Mouse (Mus musculus) lung, postnatal 0 days (tissue): ENCODE data around the gene Comt. TPM values are rescaled to one million over a fixed set of nuclear protein-coding genes. Genes with fewer than 3 reads are reported as not detected.

Experiments
- ATAC-seq: fragments of 200-750 bp; cut with Nextera tagmentation; 2 replicates; pipeline ENCODE4 v1.8.0; 2017; ENCODE audit warnings: moderate library complexity
- DNase-seq: peaks from one replicate; pipeline ENCODE4 v3.0.0-alpha.2; 2016; ENCODE audit warnings: low spot score
- H3K27ac ChIP-seq: fragments of 300-500 bp; sonication (generic); 2 replicates; pipeline ENCODE4 v1.5.1; 2014; ENCODE audit warnings: antibody characterized with exemption, mild to moderate bottlenecking, low read length, mixed read lengths
- H3K27me3 ChIP-seq: fragments of 300-500 bp; sonication (generic); replicated peaks from 2 replicates; pipeline ENCODE4 v1.6.1; 2014; ENCODE audit warnings: low read length, mixed read lengths; ENCODE audit not compliant: insufficient read depth
- H3K36me3 ChIP-seq: fragments of 300-500 bp; sonication (generic); 2 replicates; pipeline ENCODE4 v1.6.1; 2014; ENCODE audit warnings: low read length, mixed read lengths; ENCODE audit not compliant: insufficient read depth
- H3K4me1 ChIP-seq: fragments of 300-500 bp; sonication (generic); 2 replicates; pipeline ENCODE4 v1.6.1; 2014; ENCODE audit warnings: antibody characterized with exemption, low read depth, low read length, mixed read lengths; ENCODE audit not compliant: insufficient read depth
- H3K4me2 ChIP-seq: fragments of 300-500 bp; sonication (generic); replicated peaks from 2 replicates; pipeline ENCODE4 v1.6.1; 2014; ENCODE audit warnings: low read depth, mild to moderate bottlenecking, low read length, moderate library complexity, mixed read lengths
- H3K4me3 ChIP-seq: fragments of 300-500 bp; sonication (generic); 2 replicates; pipeline ENCODE4 v1.5.1; 2014; ENCODE audit warnings: low read depth, low read length
- H3K9ac ChIP-seq: fragments of 300-500 bp; sonication (generic); replicated peaks from 2 replicates; pipeline ENCODE4 v1.6.1; 2014; ENCODE audit warnings: low read depth, mild to moderate bottlenecking
- H3K9me3 ChIP-seq: fragments of 300-500 bp; sonication (generic); 2 replicates; pipeline ENCODE4 v1.6.1; 2016; ENCODE audit warnings: low read length, mixed read lengths
- CTCF ChIP-seq: IDR thresholded peaks from 2 replicates; pipeline ENCODE4 v1.5.1; 2016; ENCODE audit warnings: antibody characterized with exemption, mild to moderate bottlenecking
- EP300 ChIP-seq: IDR thresholded peaks from 2 replicates; pipeline ENCODE4 v1.6.1; 2016; ENCODE audit warnings: antibody characterized with exemption, mild to moderate bottlenecking, control low read depth
- WGBS: fragments of 180-500 bp; shearing (Covaris S2); extraction: QIAGEN DNeasy Blood & Tissue Kit; methylation state at CpG from one replicate; pipeline ENCODE4 v1.1.7; 2014; 5-methylcytosine and 5-hydroxymethylcytosine counted together
- polyA plus RNA-seq: library from polyadenylated mRNA; unstranded; fragments of >200 nt; fragmentation: Nextera tagmentation; extraction: Ambion mirVana; gene quantifications from 2 replicates; pipeline ENCODE4 v1.2.1, GENCODE M21; 2015

Comt gene
- polyA plus RNA-seq, 1 experiment from 2014 or later, result 109 TPM

DNA sequence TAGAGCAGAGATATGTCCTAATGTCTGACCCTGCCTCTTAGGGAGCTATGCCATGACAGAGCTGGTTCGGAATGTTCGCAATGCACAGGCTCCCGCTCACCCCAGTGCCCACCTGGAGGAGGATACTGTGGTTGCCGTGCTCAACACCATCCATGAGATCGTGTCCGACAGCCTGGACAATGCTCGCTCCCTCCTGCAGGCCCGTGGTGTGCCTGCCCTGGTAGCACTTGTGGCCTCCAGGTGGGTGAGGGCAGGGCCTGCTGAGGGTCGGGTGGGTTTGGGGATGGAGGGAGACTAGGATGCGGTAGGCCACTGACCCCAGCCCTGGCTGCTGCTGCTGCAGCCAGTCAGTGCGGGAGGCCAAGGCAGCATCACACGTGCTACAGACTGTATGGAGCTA, 23.4 kb downstream of the Comt start:
- Histone ChIP-seq H3K4me1 (no peaks in the 10 kb centered on the region), H3K9me3 (no peaks in the 10 kb centered on the region), H3K9ac (no peak overlapping the region), H3K27ac (no peak overlapping the region), H3K36me3 (no peaks in the 10 kb centered on the region), H3K27me3 (no peaks in the 10 kb centered on the region), H3K4me3 (no peak overlapping the region), H3K4me2 (no peak overlapping the region)
- WGBS, result 86% methylated on average over 12 of the region's 12 CpGs
- no peak for TF ChIP-seq CTCF
- TF ChIP-seq EP300, result no peak
- ATAC-seq (no peak), DNase-seq (no peak)

DNA sequence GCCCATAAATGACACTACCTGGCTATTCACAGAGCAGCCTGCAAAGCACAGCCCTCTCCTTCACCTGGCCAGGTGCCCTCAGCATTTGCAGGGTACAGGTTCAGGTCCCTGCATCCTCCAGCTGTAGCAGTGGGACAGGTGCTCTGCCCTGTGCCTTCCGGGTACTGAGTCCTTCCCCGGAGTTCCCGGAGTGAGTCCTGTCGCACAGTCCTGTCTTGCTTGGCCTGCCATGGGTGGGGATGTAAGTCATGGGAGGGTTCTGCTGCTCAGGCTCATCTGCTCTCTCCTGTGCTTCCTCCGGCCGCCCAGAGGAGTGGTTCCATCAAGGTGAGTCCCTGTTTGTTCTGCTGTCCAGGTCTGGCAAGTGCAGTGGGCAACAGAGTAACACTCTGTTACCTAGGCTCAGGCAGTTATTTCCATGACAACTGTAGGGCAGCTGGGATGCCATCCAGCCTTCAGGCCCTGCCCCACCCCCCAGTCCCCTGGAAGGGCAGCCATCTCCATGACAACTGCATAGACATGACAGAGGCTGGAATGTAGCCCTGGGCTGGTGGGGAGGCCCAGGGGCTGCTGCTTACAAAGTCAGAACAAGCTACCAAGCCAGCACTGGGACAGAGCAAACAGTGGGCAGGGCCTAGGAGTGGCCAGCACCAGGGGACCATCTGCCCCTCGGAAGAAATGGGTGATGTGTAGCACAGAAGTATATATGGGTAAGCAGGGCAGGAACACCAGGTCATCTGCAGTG, 26.0 kb downstream of the Comt start:
- WGBS, result 34% methylated on average over 7 of the region's 7 CpGs
- DNase-seq (peak; percentile 36), ATAC-seq (peak; percentile 59)
- no peak overlapping the region for H3K4me2 ChIP-seq
- H3K4me1 ChIP-seq, result peaks cover 9% of the 10 kb centered on the region
- no peaks in the 10 kb centered on the region for H3K27me3 ChIP-seq
- H3K27ac ChIP-seq, result no peak overlapping the region
- TF ChIP-seq EP300, result no peak
- TF ChIP-seq CTCF, result no peak
- H3K9ac ChIP-seq, result no peak overlapping the region
- H3K9me3 ChIP-seq, result no peaks in the 10 kb centered on the region
- no peak overlapping the region for H3K4me3 ChIP-seq
- H3K36me3 ChIP-seq, result no peaks in the 10 kb centered on the region

DNA sequence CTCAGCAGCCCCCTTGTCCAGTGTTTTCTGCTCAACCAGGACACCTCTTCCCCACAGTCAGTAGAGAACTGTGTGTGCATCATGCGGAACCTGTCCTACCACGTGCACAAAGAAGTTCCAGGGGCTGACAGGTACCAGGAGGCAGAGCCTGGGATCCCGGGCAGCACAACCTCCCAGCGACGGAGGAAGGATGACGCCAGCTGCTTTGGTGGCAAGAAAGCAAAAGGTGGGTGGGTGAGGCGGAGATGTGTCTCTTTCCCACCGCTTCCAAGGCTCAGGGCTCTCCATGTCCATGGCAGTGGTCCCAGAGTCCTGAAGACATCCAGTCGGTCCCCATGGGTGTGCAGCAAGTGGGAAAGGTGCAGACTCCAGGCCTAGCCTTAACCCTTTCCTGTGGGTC, 26.6 kb downstream of the Comt start:
- Histone ChIP-seq H3K4me2 (no peak overlapping the region), H3K4me1 (peaks cover 11% of the 10 kb centered on the region), H3K9me3 (no peaks in the 10 kb centered on the region), H3K9ac (no peak overlapping the region), H3K27ac (no peak overlapping the region), H3K36me3 (no peaks in the 10 kb centered on the region), H3K4me3 (no peak overlapping the region), H3K27me3 (no peaks in the 10 kb centered on the region)
- TF ChIP-seq EP300, result no peak
- no peak for TF ChIP-seq CTCF
- 75% methylated on average over 9 of the region's 9 CpGs for WGBS
- DNase-seq, result no peak
- ATAC-seq, result no peak

DNA sequence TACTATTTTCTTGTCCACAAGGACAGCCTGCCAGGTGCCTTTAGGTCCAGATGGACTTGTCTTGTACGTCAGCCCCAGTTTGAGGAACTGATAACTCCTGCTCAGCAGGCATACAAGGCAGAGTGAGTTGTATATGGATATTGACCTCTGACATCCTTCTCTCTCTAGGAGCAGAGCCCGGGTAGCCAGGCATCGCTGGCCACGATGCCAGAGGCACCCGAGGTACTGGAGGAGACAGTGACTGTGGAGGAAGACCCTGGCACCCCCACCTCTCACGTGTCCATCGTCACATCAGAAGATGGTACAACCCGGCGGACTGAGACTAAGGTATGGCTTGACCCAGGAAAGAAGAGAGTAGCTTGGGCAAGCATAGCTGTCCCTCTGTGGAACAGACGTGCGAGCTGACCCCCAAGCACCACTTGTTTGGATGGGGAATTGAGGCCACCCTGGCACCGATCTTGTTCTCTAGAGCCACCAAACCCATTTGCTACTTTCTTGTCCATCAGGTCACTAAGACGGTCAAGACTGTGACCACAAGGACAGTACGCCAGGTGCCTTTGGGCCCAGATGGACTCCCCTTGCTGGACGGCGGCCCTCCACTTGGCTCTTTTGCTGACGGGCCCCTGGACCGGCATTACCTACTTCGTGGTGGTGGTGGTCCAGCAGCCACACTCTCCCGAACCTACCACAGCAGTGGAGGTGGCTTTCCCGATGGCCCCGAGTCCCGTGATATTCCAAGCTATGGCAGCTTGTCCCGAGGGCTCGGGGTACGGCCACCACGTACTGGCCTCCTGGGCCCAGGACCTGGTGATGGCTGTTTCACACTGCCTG, 29.6 kb downstream of the Comt start:
- no peak for DNase-seq
- no peak overlapping the region for H3K9ac ChIP-seq
- H3K4me1 ChIP-seq, result peaks cover 24% of the 10 kb centered on the region
- H3K27ac ChIP-seq, result peak overlapping the region; percentile 47; the same call in 1 of the 2 replicates
- H3K27me3 ChIP-seq, result no peaks in the 10 kb centered on the region
- 95% methylated on average over 26 of the region's 27 CpGs for WGBS
- H3K4me2 ChIP-seq, result no peak overlapping the region
- no peak overlapping the region for H3K4me3 ChIP-seq
- ATAC-seq, result no peak
- H3K9me3 ChIP-seq, result no peaks in the 10 kb centered on the region
- no peaks in the 10 kb centered on the region for H3K36me3 ChIP-seq
- no peak for TF ChIP-seq CTCF
- no peak for TF ChIP-seq EP300

DNA sequence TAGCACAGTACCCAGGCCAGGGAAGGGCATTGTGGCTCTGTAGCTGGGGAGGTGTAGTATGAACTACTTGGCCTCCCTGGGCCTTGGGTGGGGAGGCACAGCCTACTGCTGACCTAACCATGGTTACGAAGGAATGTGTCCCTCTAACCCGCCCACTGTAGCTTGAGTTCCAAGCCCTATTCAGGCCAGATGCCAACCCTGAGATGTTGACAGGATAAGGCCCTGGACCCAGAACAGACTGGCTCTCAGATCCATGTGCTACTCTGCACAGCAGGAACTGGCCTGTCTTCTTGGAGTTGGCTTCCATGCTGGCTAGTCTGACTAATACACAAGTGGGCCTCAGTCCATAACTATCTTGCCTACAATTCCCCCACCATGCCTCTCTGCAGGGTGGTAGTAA, 30.5 kb downstream of the Comt start:
- Histone ChIP-seq H3K36me3 (no peaks in the 10 kb centered on the region), H3K4me3 (no peak overlapping the region), H3K4me2 (no peak overlapping the region), H3K9me3 (no peaks in the 10 kb centered on the region), H3K4me1 (peaks cover 24% of the 10 kb centered on the region), H3K27ac (peak overlapping the region; percentile 47), H3K9ac (no peak overlapping the region), H3K27me3 (no peaks in the 10 kb centered on the region)
- no peak for TF ChIP-seq CTCF
- no peak for TF ChIP-seq EP300
- DNase-seq (peak; percentile 82), ATAC-seq (peak; percentile 68)
- 17% methylated on average over 2 of the region's 2 CpGs for WGBS

DNA sequence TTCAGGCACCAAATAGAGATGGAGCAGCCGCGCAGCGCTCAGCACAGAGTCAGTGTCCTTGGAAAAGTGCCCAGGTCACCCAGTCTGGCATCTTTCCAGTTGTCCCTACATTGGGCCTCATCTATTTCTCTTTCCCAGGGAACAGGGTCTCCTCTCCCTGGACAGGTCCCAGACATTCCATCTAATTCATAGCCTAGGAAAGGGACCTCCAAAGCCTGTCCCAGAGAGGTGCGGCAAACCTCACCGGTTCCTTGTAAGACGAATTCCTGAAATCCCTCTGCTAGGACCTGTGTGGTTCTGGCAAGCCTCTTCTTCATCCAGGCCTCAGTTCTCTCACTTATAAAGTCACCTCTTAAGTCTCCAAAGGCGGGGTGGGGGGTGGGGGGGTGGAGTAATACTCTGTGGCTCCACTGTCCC, 31.0 kb downstream of the Comt start:
- peak overlapping the region; percentile 47 for H3K27ac ChIP-seq
- H3K27me3 ChIP-seq, result no peaks in the 10 kb centered on the region
- no peak overlapping the region for H3K9ac ChIP-seq
- DNase-seq (no peak), ATAC-seq (peak; percentile 12; the same call in 1 of the 2 replicates)
- 42% methylated on average over 6 of the region's 7 CpGs for WGBS
- no peaks in the 10 kb centered on the region for H3K9me3 ChIP-seq
- TF ChIP-seq CTCF (no peak), EP300 (no peak)
- H3K4me2 ChIP-seq, result no peak overlapping the region
- H3K36me3 ChIP-seq, result no peaks in the 10 kb centered on the region
- H3K4me3 ChIP-seq, result no peak overlapping the region
- H3K4me1 ChIP-seq, result peaks cover 24% of the 10 kb centered on the region
